Mouse (Mus musculus): Measurements from ENCODE around the gene Olfr1193. TPM values are rescaled to one million over a fixed set of nuclear protein-coding genes. Genes with fewer than 3 reads are reported as not detected.
"Not testable (repeated sequence)": the region's sequence is repeated elsewhere in the genome, so short reads cannot be mapped to it uniquely, and the experiment has no call there.

Olfr1193 gene
- polyA plus RNA-seq (2012; ENCODE audit: insufficient read depth, insufficient read length, missing spikeins): not detected in 2 replicates

DNA sequence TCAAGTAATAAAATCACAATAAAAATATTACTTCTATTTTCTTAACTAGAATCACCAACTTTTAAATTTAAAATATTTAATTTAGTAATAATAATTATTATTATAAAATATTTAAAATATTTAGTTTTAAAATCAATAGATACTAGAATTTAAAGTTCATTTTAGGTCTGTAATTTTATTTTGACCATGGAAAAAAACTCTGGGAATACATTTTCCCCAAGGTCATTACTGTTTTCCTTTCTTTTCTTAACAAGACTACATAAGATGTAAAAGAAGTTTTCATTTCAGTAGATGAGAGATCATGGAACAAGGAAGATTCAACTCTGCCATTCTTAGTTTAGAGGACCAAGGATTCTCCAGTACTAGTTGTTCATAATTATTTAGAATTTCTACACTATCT is at the start of gene Olfr1193:
Gene Olfr1193 (plus strand): TSS at position 301 of the 400 bp plus-strand sequence.
- H3K27ac ChIP-seq (replicated peaks; ENCODE audit: low read depth, low read length); H3K4me1 ChIP-seq (ENCODE audit: control insufficient read depth, insufficient read depth, insufficient read length, low read length); H3K4me3 ChIP-seq (ENCODE audit: insufficient read depth, low read depth, low read length): not testable (repeated sequence)

- not testable (repeated sequence) for H3K4me1 ChIP-seq (ENCODE audit: control insufficient read depth, insufficient read depth, insufficient read length, low read length); H3K4me3 ChIP-seq (ENCODE audit: insufficient read depth, low read depth, low read length)
Measured at GRCm38 (mm10) chr2:88640242-88640641, 35.2 kb upstream of the Olfr1193 start, which contains the start of gene Olfr1191-ps1. Olfr1191-ps1 (plus strand) TSS chr2:88640542.

GRCm38 (mm10) chr2:88648209-88648608 is 27.2 kb upstream of the Olfr1193 start, which contains the start of gene Olfr1192-ps1:
Olfr1192-ps1 (plus strand) TSS chr2:88648509.
- H3K4me3 ChIP-seq (ENCODE audit: insufficient read depth, low read depth, low read length): no peak within 1 kb of the TSS
- no peak within 1 kb of the TSS for H3K27ac ChIP-seq (replicated peaks; ENCODE audit: low read depth, low read length)
- no peaks in the 10 kb centered on the region for H3K4me1 ChIP-seq (ENCODE audit: control insufficient read depth, insufficient read depth, insufficient read length, low read length)

More at GRCm38 (mm10) chr2:88640242-88640641, 35.2 kb upstream of the Olfr1193 start, which contains the start of gene Olfr1191-ps1:
- not testable (repeated sequence) for H3K27ac ChIP-seq (replicated peaks; ENCODE audit: low read depth, low read length)

DNA sequence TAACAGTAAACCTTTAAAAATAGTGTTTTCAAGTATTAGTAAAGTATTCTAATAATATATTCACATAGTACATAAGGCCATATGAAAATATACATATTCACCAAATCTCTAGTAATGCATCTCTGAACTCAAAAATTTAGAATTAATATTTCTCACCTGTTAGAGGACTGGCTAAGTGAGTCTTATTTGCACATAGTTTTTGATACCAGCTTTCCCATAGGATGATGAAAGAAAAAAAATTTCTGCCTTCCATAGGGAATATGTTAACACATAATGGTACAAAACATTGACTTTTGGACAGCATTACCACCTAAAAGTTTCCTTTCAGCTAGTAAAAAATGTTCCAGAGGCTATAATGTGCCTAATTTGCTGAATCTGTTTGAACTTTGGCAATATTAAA is 13.7 kb downstream of the Olfr1193 start, which contains the start of gene Olfr1195:
Gene Olfr1195 (minus strand): TSS at position 101 of the 400 bp plus-strand sequence.
- Histone ChIP-seq H3K4me3 (ENCODE audit: insufficient read depth, low read depth, low read length) (no peak within 1 kb of the TSS), H3K27ac (replicated peaks; ENCODE audit: low read depth, low read length) (no peak within 1 kb of the TSS), H3K4me1 (ENCODE audit: control insufficient read depth, insufficient read depth, insufficient read length, low read length) (no peaks in the 10 kb centered on the region)

DNA sequence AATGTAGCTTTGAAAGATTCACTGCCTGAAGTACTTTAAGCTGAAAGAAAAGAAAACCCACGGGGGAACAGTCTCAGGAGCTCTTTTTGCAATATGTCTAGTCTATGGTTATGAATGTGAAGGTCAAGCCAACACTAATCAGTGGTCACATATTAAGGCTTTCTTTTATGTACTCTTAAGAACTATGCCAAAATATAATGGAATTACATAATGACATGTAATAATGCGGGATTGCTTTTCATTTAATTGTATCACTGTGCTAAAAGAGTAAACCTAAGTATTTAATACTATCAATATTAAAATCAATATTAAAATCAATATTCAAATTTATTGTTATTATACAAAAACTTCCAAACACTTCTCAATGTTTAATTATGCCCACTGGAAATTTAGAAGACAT is 29.1 kb downstream of the Olfr1193 start, which contains the start of gene Olfr1196:
Gene Olfr1196 (minus strand): TSS at position 101 of the 400 bp plus-strand sequence.
- H3K4me3 ChIP-seq (ENCODE audit: insufficient read depth, low read depth, low read length): no peak within 1 kb of the TSS
- H3K4me1 ChIP-seq (ENCODE audit: control insufficient read depth, insufficient read depth, insufficient read length, low read length): no peaks in the 10 kb centered on the region
- no peak within 1 kb of the TSS for H3K27ac ChIP-seq (replicated peaks; ENCODE audit: low read depth, low read length)

Other genes starting within 250 kb of the Olfr1193 start
- gene Olfr1181, start 249.5 kb upstream of the Olfr1193 start, polyA plus RNA-seq (2012; ENCODE audit: insufficient read depth, insufficient read length, missing spikeins): not detected in 2 replicates
- not detected in 2 replicates for gene Gm13757, start 226.5 kb upstream of the Olfr1193 start, polyA plus RNA-seq (2012; ENCODE audit: insufficient read depth, insufficient read length, missing spikeins)
- not detected in 2 replicates for gene Olfr1183, start 220.8 kb upstream of the Olfr1193 start, polyA plus RNA-seq (2012; ENCODE audit: insufficient read depth, insufficient read length, missing spikeins)
- gene Olfr1184, start 192.0 kb upstream of the Olfr1193 start, polyA plus RNA-seq (2012; ENCODE audit: insufficient read depth, insufficient read length, missing spikeins): not detected in 2 replicates
- gene Olfr1185-ps1, start 182.3 kb upstream of the Olfr1193 start, polyA plus RNA-seq (2012; ENCODE audit: insufficient read depth, insufficient read length, missing spikeins): not detected in 2 replicates
- gene Olfr1186, start 157.1 kb upstream of the Olfr1193 start, polyA plus RNA-seq (2012; ENCODE audit: insufficient read depth, insufficient read length, missing spikeins): not detected in 2 replicates
- gene Olfr1188, start 118.7 kb upstream of the Olfr1193 start, polyA plus RNA-seq (2012; ENCODE audit: insufficient read depth, insufficient read length, missing spikeins): not detected in 2 replicates
- gene Olfr1189, start 89.2 kb upstream of the Olfr1193 start, polyA plus RNA-seq (2012; ENCODE audit: insufficient read depth, insufficient read length, missing spikeins): not detected in 2 replicates
- not detected in 2 replicates for gene Olfr1191-ps1, start 35.1 kb upstream of the Olfr1193 start, polyA plus RNA-seq (2012; ENCODE audit: insufficient read depth, insufficient read length, missing spikeins)
- gene Olfr1192-ps1, start 27.1 kb upstream of the Olfr1193 start, polyA plus RNA-seq (2012; ENCODE audit: insufficient read depth, insufficient read length, missing spikeins): not detected in 2 replicates
- gene Olfr1195, start 13.6 kb downstream of the Olfr1193 start, polyA plus RNA-seq (2012; ENCODE audit: insufficient read depth, insufficient read length, missing spikeins): not detected in 2 replicates
- not detected in 2 replicates for gene Olfr1196, start 29.0 kb downstream of the Olfr1193 start, polyA plus RNA-seq (2012; ENCODE audit: insufficient read depth, insufficient read length, missing spikeins)
- gene Olfr1197, start 56.7 kb downstream of the Olfr1193 start, polyA plus RNA-seq (2012; ENCODE audit: insufficient read depth, insufficient read length, missing spikeins): not detected in 2 replicates
- not detected in 2 replicates for gene Olfr1198, start 75.7 kb downstream of the Olfr1193 start, polyA plus RNA-seq (2012; ENCODE audit: insufficient read depth, insufficient read length, missing spikeins)
- gene Olfr1199, start 84.8 kb downstream of the Olfr1193 start, polyA plus RNA-seq (2012; ENCODE audit: insufficient read depth, insufficient read length, missing spikeins): not detected in 2 replicates
- not detected in 2 replicates for gene Olfr1200, start 94.9 kb downstream of the Olfr1193 start, polyA plus RNA-seq (2012; ENCODE audit: insufficient read depth, insufficient read length, missing spikeins)
- gene Olfr1201, start 117.4 kb downstream of the Olfr1193 start, polyA plus RNA-seq (2012; ENCODE audit: insufficient read depth, insufficient read length, missing spikeins): not detected in 2 replicates
- not detected in 2 replicates for gene Olfr1202, start 138.9 kb downstream of the Olfr1193 start, polyA plus RNA-seq (2012; ENCODE audit: insufficient read depth, insufficient read length, missing spikeins)
- not detected in 2 replicates for gene Olfr1205, start 154.1 kb downstream of the Olfr1193 start, polyA plus RNA-seq (2012; ENCODE audit: insufficient read depth, insufficient read length, missing spikeins)
- not detected in 2 replicates for gene Olfr1204, start 173.7 kb downstream of the Olfr1193 start, polyA plus RNA-seq (2012; ENCODE audit: insufficient read depth, insufficient read length, missing spikeins)
- not detected in 2 replicates for gene Olfr1206, start 187.6 kb downstream of the Olfr1193 start, polyA plus RNA-seq (2012; ENCODE audit: insufficient read depth, insufficient read length, missing spikeins)
- gene Olfr1208, start 226.7 kb downstream of the Olfr1193 start, polyA plus RNA-seq (2012; ENCODE audit: insufficient read depth, insufficient read length, missing spikeins): not detected in 2 replicates
- gene Olfr1209, start 239.5 kb downstream of the Olfr1193 start, polyA plus RNA-seq (2012; ENCODE audit: insufficient read depth, insufficient read length, missing spikeins): not detected in 2 replicates

Measured in brown adipose tissue, adult 24 weeks (tissue).